Mouse (Mus musculus) midbrain, embryonic 14.5 days (tissue): ENCODE results near the gene Nebl. TPM values are rescaled to one million over a fixed set of nuclear protein-coding genes. Genes with fewer than 3 reads are reported as not detected.

ENCODE experiments used
- ATAC-seq: fragments of 200-750 bp; cut with Nextera tagmentation; 2 replicates; pipeline ENCODE4 v1.8.0; 2017; ENCODE audit warnings: moderate number of reproducible peaks, moderate library complexity; ENCODE audit not compliant: low FRiP score, low TSS enrichment
- DNase-seq: peaks from one replicate; pipeline ENCODE4 v3.0.0-alpha.2; 2015
- H3K27ac ChIP-seq: fragments of 300-500 bp; sonication (generic); replicated peaks from 2 replicates; pipeline ENCODE4 v1.5.1; 2014; ENCODE audit warnings: mild to moderate bottlenecking, low read depth, low read length, moderate library complexity
- H3K27me3 ChIP-seq: fragments of 300-500 bp; sonication (generic); 2 replicates; pipeline ENCODE4 v1.6.1; 2014; ENCODE audit warnings: low read length, control low read depth, mixed read lengths; ENCODE audit not compliant: control insufficient read depth, insufficient read depth
- H3K36me3 ChIP-seq: fragments of 300-500 bp; sonication (generic); 2 replicates; pipeline ENCODE4 v1.6.1; 2014; ENCODE audit warnings: low read length, control low read depth; ENCODE audit not compliant: control insufficient read depth, insufficient read depth
- H3K4me1 ChIP-seq: fragments of 300-500 bp; sonication (generic); 2 replicates; pipeline ENCODE4 v1.6.1; 2014; ENCODE audit warnings: mild to moderate bottlenecking, antibody characterized with exemption, low read length, control low read depth; ENCODE audit not compliant: control insufficient read depth, insufficient read depth
- H3K4me2 ChIP-seq: fragments of 300-500 bp; sonication (generic); 2 replicates; pipeline ENCODE4 v1.6.1; 2014; ENCODE audit warnings: mild to moderate bottlenecking, low read length, moderate library complexity
- H3K4me3 ChIP-seq: fragments of 300-500 bp; sonication (generic); replicated peaks from 2 replicates; pipeline ENCODE4 v1.5.1; 2014; ENCODE audit warnings: low read depth, low read length
- H3K9ac ChIP-seq: fragments of 300-500 bp; sonication (generic); replicated peaks from 2 replicates; pipeline ENCODE4 v1.6.1; 2014; ENCODE audit warnings: mild to moderate bottlenecking, low read length, moderate library complexity
- H3K9me3 ChIP-seq: fragments of 300-500 bp; sonication (generic); 2 replicates; pipeline ENCODE4 v1.6.1; 2016; ENCODE audit warnings: low read length, control low read depth, mixed read lengths; ENCODE audit not compliant: control insufficient read depth
- WGBS: fragments of 180-500 bp; shearing (Covaris S2); extraction: QIAGEN DNeasy Blood & Tissue Kit; methylation state at CpG from one replicate; pipeline ENCODE4 v1.1.7; 2014; 5-methylcytosine and 5-hydroxymethylcytosine counted together
- polyA plus RNA-seq: library from polyadenylated mRNA; unstranded; fragments of >200 nt; fragmentation: Nextera tagmentation; extraction: Ambion mirVana; gene quantifications from 2 replicates; pipeline ENCODE4 v1.2.1, GENCODE M21; 2014

The Nebl gene
- polyA plus RNA-seq, 1 experiment from 2014 or later: 6.7 TPM

GRCm38 (mm10) chr2:17715149-17715767, 16.0 kb downstream of the Nebl start:
- no peaks in the 10 kb centered on the region for H3K4me1 ChIP-seq
- H3K4me3 ChIP-seq: no peak overlapping the region
- no peak overlapping the region for H3K9ac ChIP-seq
- H3K9me3 ChIP-seq: peaks cover 6% of the 10 kb centered on the region; the same call in 1 of the 2 replicates
- no peaks in the 10 kb centered on the region for H3K36me3 ChIP-seq
- no peaks in the 10 kb centered on the region for H3K27me3 ChIP-seq
- no peak for DNase-seq
- no peak for ATAC-seq
- no peak overlapping the region for H3K27ac ChIP-seq
- no peak overlapping the region for H3K4me2 ChIP-seq
- WGBS: 87% methylated on average over 9 of the region's 9 CpGs

GRCm38 (mm10) chr2:17714661-17715060, 16.6 kb downstream of the Nebl start:
- ATAC-seq: no peak

GRCm38 (mm10) chr2:17714124-17714523, 17.1 kb downstream of the Nebl start:
- Histone ChIP-seq H3K4me1 (no peaks in the 10 kb centered on the region), H3K4me3 (no peak overlapping the region), H3K4me2 (no peak overlapping the region), H3K9ac (no peak overlapping the region), H3K27me3 (no peaks in the 10 kb centered on the region), H3K9me3 (peaks cover 6% of the 10 kb centered on the region; the same call in 1 of the 2 replicates), H3K36me3 (no peaks in the 10 kb centered on the region), H3K27ac (no peak overlapping the region)
- 64% methylated on average over 4 of the region's 4 CpGs for WGBS
- ATAC-seq (no peak), DNase-seq (no peak)

More at GRCm38 (mm10) chr2:17714661-17715060, 16.6 kb downstream of the Nebl start:
- Histone ChIP-seq H3K4me1 (no peaks in the 10 kb centered on the region), H3K36me3 (no peaks in the 10 kb centered on the region), H3K27me3 (no peaks in the 10 kb centered on the region), H3K4me2 (no peak overlapping the region), H3K9ac (no peak overlapping the region), H3K4me3 (no peak overlapping the region), H3K27ac (no peak overlapping the region), H3K9me3 (peaks cover 6% of the 10 kb centered on the region; the same call in 1 of the 2 replicates)
- 68% methylated on average over 14 of the region's 14 CpGs for WGBS
- DNase-seq: no peak

GRCm38 (mm10) chr2:17711216-17711615, 20.0 kb downstream of the Nebl start:
- no peak overlapping the region for H3K9ac ChIP-seq
- H3K4me1 ChIP-seq: no peaks in the 10 kb centered on the region
- no peaks in the 10 kb centered on the region for H3K36me3 ChIP-seq
- H3K9me3 ChIP-seq: peaks cover 3% of the 10 kb centered on the region; the same call in 1 of the 2 replicates
- no peaks in the 10 kb centered on the region for H3K27me3 ChIP-seq
- H3K4me2 ChIP-seq: no peak overlapping the region
- no peak overlapping the region for H3K4me3 ChIP-seq
- DNase-seq (no peak), ATAC-seq (no peak)
- 85% methylated on average over 5 of the region's 5 CpGs for WGBS
- H3K27ac ChIP-seq: no peak overlapping the region

- 55% methylated on average over 2 of the region's 2 CpGs for WGBS
- Histone ChIP-seq H3K9ac (no peak overlapping the region), H3K4me2 (no peak overlapping the region), H3K4me1 (no peaks in the 10 kb centered on the region), H3K9me3 (no peaks in the 10 kb centered on the region), H3K4me3 (no peak overlapping the region), H3K27ac (no peak overlapping the region), H3K36me3 (no peaks in the 10 kb centered on the region), H3K27me3 (no peaks in the 10 kb centered on the region)
- ATAC-seq: no peak
- peak; percentile 59 for DNase-seq
Observed at GRCm38 (mm10) chr2:17710083-17710482, 21.2 kb downstream of the Nebl start.

- no peaks in the 10 kb centered on the region for H3K36me3 ChIP-seq
- no peaks in the 10 kb centered on the region for H3K27me3 ChIP-seq
- 91% methylated on average over 5 of the region's 5 CpGs for WGBS
Observed at GRCm38 (mm10) chr2:17705964-17706363, 25.3 kb downstream of the Nebl start.

GRCm38 (mm10) chr2:17705426-17705825, 25.8 kb downstream of the Nebl start:
- H3K9ac ChIP-seq: no peak overlapping the region
- WGBS: 65% methylated on average over 3 of the region's 3 CpGs
- no peak overlapping the region for H3K4me3 ChIP-seq
- H3K4me1 ChIP-seq: peaks cover 9% of the 10 kb centered on the region; the same call in 1 of the 2 replicates
- no peaks in the 10 kb centered on the region for H3K27me3 ChIP-seq
- no peak for ATAC-seq
- no peak overlapping the region for H3K27ac ChIP-seq
- no peak for DNase-seq
- no peaks in the 10 kb centered on the region for H3K9me3 ChIP-seq
- no peaks in the 10 kb centered on the region for H3K36me3 ChIP-seq
- no peak overlapping the region for H3K4me2 ChIP-seq

More at GRCm38 (mm10) chr2:17705964-17706363, 25.3 kb downstream of the Nebl start:
- DNase-seq (no peak), ATAC-seq (no peak)
- no peak overlapping the region for H3K9ac ChIP-seq
- H3K27ac ChIP-seq: no peak overlapping the region
- no peak overlapping the region for H3K4me3 ChIP-seq
- no peak overlapping the region for H3K4me2 ChIP-seq
- H3K4me1 ChIP-seq: peaks cover 9% of the 10 kb centered on the region; the same call in 1 of the 2 replicates
- H3K9me3 ChIP-seq: no peaks in the 10 kb centered on the region

- no peak for ATAC-seq
- WGBS: 67% methylated on average over 2 of the region's 2 CpGs
- Histone ChIP-seq H3K4me1 (peaks cover 9% of the 10 kb centered on the region; the same call in 1 of the 2 replicates), H3K27ac (no peak overlapping the region), H3K9ac (no peak overlapping the region), H3K4me3 (no peak overlapping the region), H3K36me3 (no peaks in the 10 kb centered on the region), H3K27me3 (no peaks in the 10 kb centered on the region), H3K9me3 (no peaks in the 10 kb centered on the region), H3K4me2 (no peak overlapping the region)
- DNase-seq: no peak
Observed at GRCm38 (mm10) chr2:17703170-17703512, 28.1 kb downstream of the Nebl start.

- ATAC-seq (no peak), DNase-seq (no peak)
- Histone ChIP-seq H3K27ac (no peak overlapping the region), H3K9me3 (no peaks in the 10 kb centered on the region), H3K27me3 (no peaks in the 10 kb centered on the region), H3K4me3 (no peak overlapping the region), H3K9ac (no peak overlapping the region), H3K4me2 (no peak overlapping the region), H3K36me3 (no peaks in the 10 kb centered on the region), H3K4me1 (peaks cover 9% of the 10 kb centered on the region; the same call in 1 of the 2 replicates)
- 67% methylated on average over 7 of the region's 7 CpGs for WGBS
Observed at GRCm38 (mm10) chr2:17702481-17703169, 28.6 kb downstream of the Nebl start.
